Mouse (Mus musculus): ENCODE measurements at regions not wholly inside any gene's neighbourhood (a gene's known extent, or its start where the extent isn't known, plus 50 kb on each side); places are given as distances from the start of the nearest gene placed in this dataset.

- WGBS: 89% methylated on average over 5 of the region's 5 CpGs
- Histone ChIP-seq H3K27ac (no peak overlapping the region), H3K9me3 (replicated peaks) (no peaks in the 10 kb centered on the region), H3K4me3 (replicated peaks) (no peak overlapping the region), H3K27me3 (no peaks in the 10 kb centered on the region), H3K9ac (no peak overlapping the region), H3K36me3 (no peaks in the 10 kb centered on the region), H3K4me1 (no peaks in the 10 kb centered on the region), H3K4me2 (no peak overlapping the region)
- no peak for ATAC-seq (replicated peaks; ENCODE audit: low FRiP score)
These were observed 339.0 kb upstream of the Ercc4 start for GRCm38 (mm10) chr16:12770482-12770881.

GRCm38 (mm10) chr16:12772535-12772934, 336.9 kb upstream of the Ercc4 start:
- H3K36me3 ChIP-seq: no peaks in the 10 kb centered on the region
- H3K4me3 ChIP-seq (replicated peaks): no peak overlapping the region
- no peaks in the 10 kb centered on the region for H3K9me3 ChIP-seq (replicated peaks)
- 85% methylated on average over 5 of the region's 5 CpGs for WGBS
- no peak overlapping the region for H3K4me2 ChIP-seq
- H3K9ac ChIP-seq: no peak overlapping the region
- no peaks in the 10 kb centered on the region for H3K27me3 ChIP-seq
- no peak for ATAC-seq (replicated peaks; ENCODE audit: low FRiP score)
- no peak overlapping the region for H3K27ac ChIP-seq
- no peaks in the 10 kb centered on the region for H3K4me1 ChIP-seq

GRCm38 (mm10) chr16:12775876-12776275, 333.6 kb upstream of the Ercc4 start:
- H3K36me3 ChIP-seq: no peaks in the 10 kb centered on the region
- no peaks in the 10 kb centered on the region for H3K27me3 ChIP-seq
- no peak overlapping the region for H3K27ac ChIP-seq
- 74% methylated on average over 2 of the region's 2 CpGs for WGBS
- no peak overlapping the region for H3K4me3 ChIP-seq (replicated peaks)
- H3K4me1 ChIP-seq: no peaks in the 10 kb centered on the region
- ATAC-seq (replicated peaks; ENCODE audit: low FRiP score): no peak
- H3K9me3 ChIP-seq (replicated peaks): no peaks in the 10 kb centered on the region
- H3K4me2 ChIP-seq: no peak overlapping the region
- H3K9ac ChIP-seq: no peak overlapping the region

- Histone ChIP-seq H3K36me3 (no peaks in the 10 kb centered on the region), H3K4me3 (replicated peaks) (no peak overlapping the region), H3K9ac (no peak overlapping the region), H3K9me3 (replicated peaks) (no peaks in the 10 kb centered on the region), H3K27ac (no peak overlapping the region), H3K4me1 (no peaks in the 10 kb centered on the region), H3K4me2 (no peak overlapping the region), H3K27me3 (no peaks in the 10 kb centered on the region)
- no peak for ATAC-seq (replicated peaks; ENCODE audit: low FRiP score)
- WGBS: 84% methylated on average over 3 of the region's 3 CpGs
These were observed 330.4 kb upstream of the Ercc4 start for GRCm38 (mm10) chr16:12779079-12779478.

- Histone ChIP-seq H3K4me1 (no peaks in the 10 kb centered on the region), H3K27me3 (no peaks in the 10 kb centered on the region), H3K9me3 (replicated peaks) (no peaks in the 10 kb centered on the region), H3K4me2 (no peak overlapping the region), H3K27ac (no peak overlapping the region), H3K36me3 (no peaks in the 10 kb centered on the region), H3K9ac (no peak overlapping the region), H3K4me3 (replicated peaks) (no peak overlapping the region)
- ATAC-seq (replicated peaks; ENCODE audit: low FRiP score): no peak
- 85% methylated on average over 3 of the region's 3 CpGs for WGBS
These were observed 328.8 kb upstream of the Ercc4 start for GRCm38 (mm10) chr16:12780635-12781034.

- no peak overlapping the region for H3K9ac ChIP-seq
- ATAC-seq (replicated peaks; ENCODE audit: low FRiP score): no peak
- no peak overlapping the region for H3K4me3 ChIP-seq (replicated peaks)
- no peaks in the 10 kb centered on the region for H3K4me1 ChIP-seq
- no peaks in the 10 kb centered on the region for H3K9me3 ChIP-seq (replicated peaks)
- H3K27ac ChIP-seq: no peak overlapping the region
- H3K4me2 ChIP-seq: no peak overlapping the region
- WGBS: 54% methylated on average over 1 of the region's 1 CpGs
- H3K36me3 ChIP-seq: no peaks in the 10 kb centered on the region
- H3K27me3 ChIP-seq: no peaks in the 10 kb centered on the region
These were observed 323.7 kb upstream of the Ercc4 start for GRCm38 (mm10) chr16:12785828-12786227.

GRCm38 (mm10) chr16:12798523-12798922, 311.0 kb upstream of the Ercc4 start:
- 83% methylated on average over 2 of the region's 2 CpGs for WGBS
- no peak overlapping the region for H3K4me3 ChIP-seq (replicated peaks)
- H3K27me3 ChIP-seq: no peaks in the 10 kb centered on the region
- no peak overlapping the region for H3K4me2 ChIP-seq
- H3K36me3 ChIP-seq: no peaks in the 10 kb centered on the region
- H3K4me1 ChIP-seq: no peaks in the 10 kb centered on the region
- ATAC-seq (replicated peaks; ENCODE audit: low FRiP score): no peak
- H3K27ac ChIP-seq: no peak overlapping the region
- H3K9ac ChIP-seq: no peak overlapping the region
- H3K9me3 ChIP-seq (replicated peaks): no peaks in the 10 kb centered on the region

- Histone ChIP-seq H3K27ac (no peak overlapping the region), H3K4me2 (no peak overlapping the region), H3K9ac (no peak overlapping the region), H3K36me3 (no peaks in the 10 kb centered on the region), H3K27me3 (no peaks in the 10 kb centered on the region), H3K9me3 (replicated peaks) (no peaks in the 10 kb centered on the region), H3K4me1 (no peaks in the 10 kb centered on the region), H3K4me3 (replicated peaks) (no peak overlapping the region)
- ATAC-seq (replicated peaks; ENCODE audit: low FRiP score): no peak
- WGBS: 73% methylated on average over 1 of the region's 1 CpGs
These were observed 309.3 kb upstream of the Ercc4 start for GRCm38 (mm10) chr16:12800181-12800580.

- H3K4me1 ChIP-seq: no peaks in the 10 kb centered on the region
- no peak for ATAC-seq (replicated peaks; ENCODE audit: low FRiP score)
- 78% methylated on average over 1 of the region's 1 CpGs for WGBS
These were observed 306.8 kb upstream of the Ercc4 start for GRCm38 (mm10) chr16:12802651-12803050.

GRCm38 (mm10) chr16:12807351-12807871, 302.1 kb upstream of the Ercc4 start:
- Histone ChIP-seq H3K27ac (no peak overlapping the region), H3K9ac (no peak overlapping the region), H3K9me3 (replicated peaks) (no peaks in the 10 kb centered on the region), H3K36me3 (no peaks in the 10 kb centered on the region), H3K27me3 (no peaks in the 10 kb centered on the region), H3K4me1 (no peaks in the 10 kb centered on the region), H3K4me3 (replicated peaks) (no peak overlapping the region), H3K4me2 (no peak overlapping the region)
- 39% methylated on average over 8 of the region's 8 CpGs for WGBS
- no peak for ATAC-seq (replicated peaks; ENCODE audit: low FRiP score)

More at GRCm38 (mm10) chr16:12802651-12803050, 306.8 kb upstream of the Ercc4 start:
- H3K27ac ChIP-seq: no peak overlapping the region
- H3K4me2 ChIP-seq: no peak overlapping the region
- H3K27me3 ChIP-seq: no peaks in the 10 kb centered on the region
- H3K9ac ChIP-seq: no peak overlapping the region
- no peak overlapping the region for H3K4me3 ChIP-seq (replicated peaks)
- no peaks in the 10 kb centered on the region for H3K9me3 ChIP-seq (replicated peaks)
- no peaks in the 10 kb centered on the region for H3K36me3 ChIP-seq

- WGBS: 42% methylated on average over 2 of the region's 2 CpGs
These were observed 298.4 kb upstream of the Ercc4 start for GRCm38 (mm10) chr16:12811088-12811487.

GRCm38 (mm10) chr16:12824646-12825045, 284.8 kb upstream of the Ercc4 start:
- 0 out of 2 replicates have a peak, but pooled peaks cover 6% of the 10 kb centered on the region for H3K4me1 ChIP-seq
- no peak overlapping the region for H3K4me3 ChIP-seq (replicated peaks)
- no peaks in the 10 kb centered on the region for H3K36me3 ChIP-seq
- no peaks in the 10 kb centered on the region for H3K9me3 ChIP-seq (replicated peaks)
- H3K27me3 ChIP-seq: no peaks in the 10 kb centered on the region
- 80% methylated on average over 6 of the region's 6 CpGs for WGBS
- no peak for ATAC-seq (replicated peaks; ENCODE audit: low FRiP score)
- no peak overlapping the region for H3K9ac ChIP-seq
- no peak overlapping the region for H3K27ac ChIP-seq
- H3K4me2 ChIP-seq: no peak overlapping the region

More at GRCm38 (mm10) chr16:12811088-12811487, 298.4 kb upstream of the Ercc4 start:
- Histone ChIP-seq H3K4me2 (no peak overlapping the region), H3K27ac (no peak overlapping the region), H3K27me3 (no peaks in the 10 kb centered on the region), H3K9ac (no peak overlapping the region), H3K9me3 (replicated peaks) (no peaks in the 10 kb centered on the region), H3K4me1 (no peaks in the 10 kb centered on the region), H3K4me3 (replicated peaks) (no peak overlapping the region), H3K36me3 (no peaks in the 10 kb centered on the region)
- no peak for ATAC-seq (replicated peaks; ENCODE audit: low FRiP score)

GRCm38 (mm10) chr16:12826222-12826621, 283.3 kb upstream of the Ercc4 start:
- WGBS: 58% methylated on average over 8 of the region's 8 CpGs
- H3K27me3 ChIP-seq: no peaks in the 10 kb centered on the region

More at GRCm38 (mm10) chr16:12826222-12826621, 283.3 kb upstream of the Ercc4 start:
- Histone ChIP-seq H3K9me3 (replicated peaks) (no peaks in the 10 kb centered on the region), H3K4me3 (replicated peaks) (no peak overlapping the region), H3K4me1 (no peaks in the 10 kb centered on the region), H3K36me3 (no peaks in the 10 kb centered on the region), H3K27ac (no peak overlapping the region), H3K9ac (no peak overlapping the region), H3K4me2 (no peak overlapping the region)
- no peak for ATAC-seq (replicated peaks; ENCODE audit: low FRiP score)

All from kidney, embryonic 15.5 days (tissue).